Mouse (Mus musculus) stomach, embryonic 14.5 days (tissue): ENCODE data around the gene Col19a1. TPM values are rescaled to one million over a fixed set of nuclear protein-coding genes. Genes with fewer than 3 reads are reported as not detected.

Experiments used
- ATAC-seq: fragments of 200-750 bp; cut with Nextera tagmentation; 2 replicates; pipeline ENCODE4 v1.8.0; 2017; ENCODE audit warnings: low read depth, moderate TSS enrichment; ENCODE audit not compliant: insufficient number of reproducible peaks, insufficient read depth, low FRiP score
- H3K27ac ChIP-seq: fragments of 300-500 bp; sonication (generic); 2 replicates; pipeline ENCODE4 v1.5.1; 2014; ENCODE audit warnings: mild to moderate bottlenecking, low read length, moderate library complexity, mixed read lengths
- H3K27me3 ChIP-seq: fragments of 300-500 bp; sonication (generic); 2 replicates; pipeline ENCODE4 v1.6.1; 2014; ENCODE audit warnings: low read length, control low read depth, mixed read lengths; ENCODE audit not compliant: control insufficient read depth, insufficient read depth
- H3K36me3 ChIP-seq: fragments of 300-500 bp; sonication (generic); 2 replicates; pipeline ENCODE4 v1.6.1; 2014; ENCODE audit warnings: mild to moderate bottlenecking, control low read depth, low read length, moderate library complexity, mixed read lengths; ENCODE audit not compliant: control insufficient read depth, insufficient read depth
- H3K4me1 ChIP-seq: fragments of 300-500 bp; sonication (generic); 2 replicates; pipeline ENCODE4 v1.6.1; 2014; ENCODE audit warnings: low read length, control low read depth, mixed read lengths; ENCODE audit not compliant: control insufficient read depth, insufficient read depth
- H3K4me2 ChIP-seq: fragments of 300-500 bp; sonication (generic); replicated peaks from 2 replicates; pipeline ENCODE4 v1.6.1; 2014; ENCODE audit warnings: low read depth, low read length, control low read depth
- H3K4me3 ChIP-seq: fragments of 300-500 bp; sonication (generic); 2 replicates; pipeline ENCODE4 v1.5.1; 2014; ENCODE audit warnings: low read depth, low read length, control low read depth
- H3K9ac ChIP-seq: fragments of 300-500 bp; sonication (generic); replicated peaks from 2 replicates; pipeline ENCODE4 v1.6.1; 2014; ENCODE audit warnings: low read depth, mild to moderate bottlenecking, control low read depth, low read length, moderate library complexity, mixed read lengths
- H3K9me3 ChIP-seq: fragments of 300-500 bp; sonication (generic); 2 replicates; pipeline ENCODE4 v1.6.1; 2016; ENCODE audit warnings: low read depth, low read length, control low read depth; ENCODE audit not compliant: control insufficient read depth
- WGBS: fragments of 180-500 bp; shearing (Covaris S2); extraction: QIAGEN DNeasy Blood & Tissue Kit; methylation state at CpG from one replicate; pipeline ENCODE4 v1.1.7; 2014; 5-methylcytosine and 5-hydroxymethylcytosine counted together
- polyA plus RNA-seq: library from polyadenylated mRNA; unstranded; fragments of >200 nt; fragmentation: Nextera tagmentation; extraction: Ambion mirVana; gene quantifications from 2 replicates; pipeline ENCODE4 v1.2.1, GENCODE M21; 2014

Col19a1 gene
- polyA plus RNA-seq, 1 experiment from 2014 or later, result 4.1 TPM

GRCm38 (mm10) chr1:24511536-24511935, 75.7 kb downstream of the Col19a1 start:
- Histone ChIP-seq H3K27ac (no peak overlapping the region), H3K27me3 (no peaks in the 10 kb centered on the region), H3K9ac (no peak overlapping the region), H3K9me3 (no peaks in the 10 kb centered on the region), H3K4me2 (no peak overlapping the region), H3K4me3 (no peak overlapping the region), H3K36me3 (no peaks in the 10 kb centered on the region), H3K4me1 (no peaks in the 10 kb centered on the region)
- ATAC-seq, result no peak
- WGBS, result 62% methylated on average over 6 of the region's 6 CpGs

GRCm38 (mm10) chr1:24495400-24495799, 91.9 kb downstream of the Col19a1 start:
- H3K27me3 ChIP-seq, result no peaks in the 10 kb centered on the region
- no peaks in the 10 kb centered on the region for H3K9me3 ChIP-seq
- ATAC-seq, result no peak
- H3K36me3 ChIP-seq, result no peaks in the 10 kb centered on the region
- no peak overlapping the region for H3K4me2 ChIP-seq
- no peak overlapping the region for H3K4me3 ChIP-seq
- no peak overlapping the region for H3K9ac ChIP-seq
- no peaks in the 10 kb centered on the region for H3K4me1 ChIP-seq
- H3K27ac ChIP-seq, result no peak overlapping the region
- 93% methylated on average over 4 of the region's 4 CpGs for WGBS

- Histone ChIP-seq H3K4me2 (no peak overlapping the region), H3K4me1 (no peaks in the 10 kb centered on the region), H3K27ac (no peak overlapping the region), H3K9ac (no peak overlapping the region), H3K4me3 (no peak overlapping the region), H3K27me3 (no peaks in the 10 kb centered on the region), H3K9me3 (no peaks in the 10 kb centered on the region), H3K36me3 (no peaks in the 10 kb centered on the region)
- 63% methylated on average over 5 of the region's 5 CpGs for WGBS
- no peak for ATAC-seq
Observed at GRCm38 (mm10) chr1:24484161-24484560, 103.1 kb downstream of the Col19a1 start.

GRCm38 (mm10) chr1:24471096-24471710, 116.1 kb downstream of the Col19a1 start:
- H3K4me3 ChIP-seq, result no peak overlapping the region
- no peak overlapping the region for H3K9ac ChIP-seq
- H3K4me1 ChIP-seq, result no peaks in the 10 kb centered on the region
- WGBS, result 72% methylated on average over 7 of the region's 7 CpGs
- no peak for ATAC-seq
- H3K36me3 ChIP-seq, result no peaks in the 10 kb centered on the region
- H3K27ac ChIP-seq, result no peak overlapping the region
- H3K4me2 ChIP-seq, result no peak overlapping the region
- no peaks in the 10 kb centered on the region for H3K27me3 ChIP-seq
- no peaks in the 10 kb centered on the region for H3K9me3 ChIP-seq

- Histone ChIP-seq H3K9ac (no peak overlapping the region), H3K4me1 (no peaks in the 10 kb centered on the region), H3K9me3 (no peaks in the 10 kb centered on the region), H3K27ac (no peak overlapping the region), H3K4me2 (no peak overlapping the region), H3K4me3 (no peak overlapping the region), H3K27me3 (no peaks in the 10 kb centered on the region), H3K36me3 (no peaks in the 10 kb centered on the region)
- no peak for ATAC-seq
- 81% methylated on average over 5 of the region's 5 CpGs for WGBS
Observed at GRCm38 (mm10) chr1:24470633-24471032, 116.6 kb downstream of the Col19a1 start.

GRCm38 (mm10) chr1:24461305-24461887, 125.9 kb downstream of the Col19a1 start:
- ATAC-seq, result peak; percentile 65; the same call in 1 of the 2 replicates
- Histone ChIP-seq H3K4me1 (peaks cover 3% of the 10 kb centered on the region; the same call in 1 of the 2 replicates), H3K27ac (no peak overlapping the region), H3K4me3 (no peak overlapping the region), H3K27me3 (no peaks in the 10 kb centered on the region), H3K9me3 (no peaks in the 10 kb centered on the region), H3K4me2 (no peak overlapping the region), H3K9ac (no peak overlapping the region), H3K36me3 (no peaks in the 10 kb centered on the region)
- 43% methylated on average over 3 of the region's 3 CpGs for WGBS

- 75% methylated on average over 2 of the region's 2 CpGs for WGBS
- ATAC-seq, result no peak
Observed at GRCm38 (mm10) chr1:24458015-24458414, 129.3 kb downstream of the Col19a1 start.

GRCm38 (mm10) chr1:24452572-24453269, 134.6 kb downstream of the Col19a1 start:
- 39% methylated on average over 10 of the region's 10 CpGs for WGBS
- Histone ChIP-seq H3K4me1 (0 out of 2 replicates have a peak, but pooled peaks cover 3% of the 10 kb centered on the region), H3K4me3 (no peak overlapping the region), H3K27me3 (no peaks in the 10 kb centered on the region), H3K4me2 (no peak overlapping the region), H3K27ac (peak overlapping the region; percentile 66), H3K36me3 (no peaks in the 10 kb centered on the region), H3K9me3 (no peaks in the 10 kb centered on the region), H3K9ac (no peak overlapping the region)
- ATAC-seq, result peak; percentile 58; the same call in 1 of the 2 replicates

More at GRCm38 (mm10) chr1:24458015-24458414, 129.3 kb downstream of the Col19a1 start:
- no peak overlapping the region for H3K9ac ChIP-seq
- no peaks in the 10 kb centered on the region for H3K9me3 ChIP-seq
- H3K4me1 ChIP-seq, result peaks cover 4% of the 10 kb centered on the region; the same call in 1 of the 2 replicates
- no peaks in the 10 kb centered on the region for H3K36me3 ChIP-seq
- no peak overlapping the region for H3K4me3 ChIP-seq
- no peak overlapping the region for H3K27ac ChIP-seq
- H3K4me2 ChIP-seq, result no peak overlapping the region
- H3K27me3 ChIP-seq, result no peaks in the 10 kb centered on the region
